Mouse (Mus musculus): Measurements from ENCODE around the gene Gprc5c.

DNA sequence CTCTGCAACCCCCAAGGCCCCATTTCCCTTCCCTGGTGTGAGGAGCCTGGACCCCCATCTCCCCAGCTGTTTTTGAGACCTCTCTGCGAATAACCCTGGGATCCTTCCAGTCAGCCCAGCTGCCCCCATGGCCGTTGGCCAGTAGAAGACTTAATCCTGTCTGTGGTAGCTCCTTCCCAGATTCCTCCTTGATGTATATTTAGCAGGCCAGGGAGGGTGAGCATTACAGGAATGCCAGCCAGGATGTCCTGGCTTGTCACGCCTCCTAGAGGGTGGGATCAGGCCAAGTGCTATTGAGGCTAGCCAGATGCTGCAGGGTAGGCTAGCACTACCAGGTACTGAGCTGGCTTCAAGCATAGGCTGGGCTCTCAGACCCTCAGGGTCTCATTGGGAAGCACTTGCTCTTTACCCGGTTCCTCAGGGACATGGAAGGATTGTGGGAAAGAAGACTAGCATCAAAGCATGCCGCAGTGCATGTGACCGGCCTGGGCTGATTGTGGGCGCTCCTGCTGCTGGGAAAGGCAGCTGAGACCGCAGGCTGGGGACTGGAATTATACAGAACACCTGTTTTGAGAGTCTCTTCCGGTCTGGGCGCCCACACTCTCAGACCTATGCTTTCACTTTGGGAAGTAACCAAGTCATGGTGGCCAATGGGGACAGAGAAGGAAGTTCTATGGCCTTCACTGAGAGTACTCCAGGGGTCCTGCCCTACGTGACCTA lies 35.9 kb upstream of the Gprc5c start:
- no peak for TF ChIP-seq CTCF (IDR thresholded peaks at IDR 0.05; ENCODE audit: low read depth, low read length)
- no peak for TF ChIP-seq POLR2A (IDR thresholded peaks at IDR 0.05; ENCODE audit: insufficient read depth, low read length)
